Mouse (Mus musculus) embryonic fibroblast, embryonic 13.5 days (primary cell): ENCODE measurements at regions not wholly inside any gene's neighbourhood (a gene's known extent, or its start where the extent isn't known, plus 50 kb on each side); places are given as distances from the start of the nearest gene placed in this dataset.

Experiments
- CTCF ChIP-seq: IDR thresholded peaks from 2 replicates; pipeline ENCODE4 v1.5.1; 2011; ENCODE audit warnings: mild to moderate bottlenecking, control low read depth, low read length, moderate library complexity, borderline replicate concordance; ENCODE audit not compliant: insufficient read depth
- POLR2A ChIP-seq: IDR thresholded peaks from 2 replicates; pipeline ENCODE4 v1.6.1; 2011; ENCODE audit warnings: low read depth, mild to moderate bottlenecking, control low read depth, low read length, moderate library complexity

- TF ChIP-seq POLR2A (no peak), CTCF (no peak)
Measured at GRCm38 (mm10) chr4:67162673-67163072, 335.3 kb downstream of the Tlr4 start.
